Mouse (Mus musculus): Measurements from ENCODE around the gene Phf12. TPM values are rescaled to one million over a fixed set of nuclear protein-coding genes. Genes with fewer than 3 reads are reported as not detected.

Phf12 gene
- total and polyA plus RNA-seq, 2 experiments from 2014 or later = 7.3 to 25.1 TPM

GRCm38 (mm10) chr11:77973520-77973919 lies 9.0 kb upstream of the Phf12 start:
- no peak for TF ChIP-seq CTCF (IDR thresholded peaks at IDR 0.05; ENCODE audit: low read depth)
- no peak for TF ChIP-seq EP300 (IDR thresholded peaks at IDR 0.05; ENCODE audit: low read depth)
- Histone ChIP-seq H3K9me3 (replicated peaks; ENCODE audit: control insufficient read depth, low read length) (no peaks in the 10 kb centered on the region), H3K27ac (ENCODE audit: low read depth) (no peak overlapping the region), H3K27me3 (ENCODE audit: control insufficient read depth, insufficient read depth, low read length) (peaks cover 22% of the 10 kb centered on the region; the same call in 1 of the 2 replicates), H3K9ac (replicated peaks; ENCODE audit: low read depth, low read length) (no peak overlapping the region), H3K4me2 (ENCODE audit: low read depth, low read length) (no peak overlapping the region), H3K4me1 (ENCODE audit: control insufficient read depth, insufficient read depth) (no peaks in the 10 kb centered on the region), H3K36me3 (replicated peaks; ENCODE audit: control insufficient read depth, insufficient read depth, low read length) (no peaks in the 10 kb centered on the region), H3K4me3 (ENCODE audit: low read depth, low read length) (no peak overlapping the region)
- no peak for ATAC-seq (ENCODE audit: insufficient read depth, low read depth)
- no peak for DNase-seq (ENCODE audit: low spot score)
- WGBS = 75% methylated on average over 7 of the region's 7 CpGs

- Histone ChIP-seq H3K4me1 (ENCODE audit: control insufficient read depth, insufficient read depth) (no peaks in the 10 kb centered on the region), H3K27ac (ENCODE audit: low read depth) (no peak overlapping the region), H3K36me3 (replicated peaks; ENCODE audit: control insufficient read depth, insufficient read depth, low read length) (no peaks in the 10 kb centered on the region), H3K9ac (replicated peaks; ENCODE audit: low read depth, low read length) (no peak overlapping the region), H3K27me3 (ENCODE audit: control insufficient read depth, insufficient read depth, low read length) (peaks cover 22% of the 10 kb centered on the region; the same call in 1 of the 2 replicates), H3K4me2 (ENCODE audit: low read depth, low read length) (no peak overlapping the region), H3K4me3 (ENCODE audit: low read depth, low read length) (no peak overlapping the region), H3K9me3 (replicated peaks; ENCODE audit: control insufficient read depth, low read length) (no peaks in the 10 kb centered on the region)
- WGBS = 36% methylated on average over 15 of the region's 15 CpGs
- DNase-seq (ENCODE audit: low spot score) (no peak), ATAC-seq (ENCODE audit: insufficient read depth, low read depth) (no peak)
- TF ChIP-seq CTCF (IDR thresholded peaks at IDR 0.05; ENCODE audit: low read depth) (no peak), EP300 (IDR thresholded peaks at IDR 0.05; ENCODE audit: low read depth) (no peak)
Measured at GRCm38 (mm10) chr11:77974325-77974724, 8.2 kb upstream of the Phf12 start.

GRCm38 (mm10) chr11:77975873-77976272 lies 6.7 kb upstream of the Phf12 start:
- H3K36me3 ChIP-seq (replicated peaks; ENCODE audit: control insufficient read depth, insufficient read depth, low read length) = no peaks in the 10 kb centered on the region
- H3K4me1 ChIP-seq (ENCODE audit: control insufficient read depth, insufficient read depth) = no peaks in the 10 kb centered on the region
- DNase-seq (ENCODE audit: low spot score) (no peak), ATAC-seq (ENCODE audit: insufficient read depth, low read depth) (no peak)
- no peak overlapping the region for H3K4me2 ChIP-seq (ENCODE audit: low read depth, low read length)
- no peak overlapping the region for H3K27ac ChIP-seq (ENCODE audit: low read depth)
- H3K9me3 ChIP-seq (replicated peaks; ENCODE audit: control insufficient read depth, low read length) = no peaks in the 10 kb centered on the region
- peaks cover 22% of the 10 kb centered on the region; the same call in 1 of the 2 replicates for H3K27me3 ChIP-seq (ENCODE audit: control insufficient read depth, insufficient read depth, low read length)
- WGBS = 23% methylated on average over 4 of the region's 4 CpGs
- TF ChIP-seq CTCF (IDR thresholded peaks at IDR 0.05; ENCODE audit: low read depth) (no peak), EP300 (IDR thresholded peaks at IDR 0.05; ENCODE audit: low read depth) (no peak)
- H3K4me3 ChIP-seq (ENCODE audit: low read depth, low read length) = no peak overlapping the region
- no peak overlapping the region for H3K9ac ChIP-seq (replicated peaks; ENCODE audit: low read depth, low read length)

- TF ChIP-seq CTCF (IDR thresholded peaks at IDR 0.05; ENCODE audit: low read depth) (no peak), EP300 (IDR thresholded peaks at IDR 0.05; ENCODE audit: low read depth) (no peak)
Measured at GRCm38 (mm10) chr11:77978161-77978560, 4.4 kb upstream of the Phf12 start.

GRCm38 (mm10) chr11:77979221-77979809 lies 3.2 kb upstream of the Phf12 start:
- Histone ChIP-seq H3K27ac (ENCODE audit: low read depth) (no peak overlapping the region), H3K9me3 (replicated peaks; ENCODE audit: control insufficient read depth, low read length) (no peaks in the 10 kb centered on the region), H3K4me3 (ENCODE audit: low read depth, low read length) (no peak overlapping the region), H3K4me1 (ENCODE audit: control insufficient read depth, insufficient read depth) (no peaks in the 10 kb centered on the region), H3K4me2 (ENCODE audit: low read depth, low read length) (no peak overlapping the region), H3K9ac (replicated peaks; ENCODE audit: low read depth, low read length) (no peak overlapping the region), H3K27me3 (ENCODE audit: control insufficient read depth, insufficient read depth, low read length) (peaks cover 9% of the 10 kb centered on the region; the same call in 1 of the 2 replicates), H3K36me3 (replicated peaks; ENCODE audit: control insufficient read depth, insufficient read depth, low read length) (no peaks in the 10 kb centered on the region)
- DNase-seq (ENCODE audit: low spot score) = no peak
- ATAC-seq (ENCODE audit: insufficient read depth, low read depth) = no peak
- TF ChIP-seq CTCF (IDR thresholded peaks at IDR 0.05; ENCODE audit: low read depth) (no peak), EP300 (IDR thresholded peaks at IDR 0.05; ENCODE audit: low read depth) (no peak)
- WGBS = 72% methylated on average over 8 of the region's 8 CpGs

More at GRCm38 (mm10) chr11:77978161-77978560, 4.4 kb upstream of the Phf12 start:
- Histone ChIP-seq H3K36me3 (replicated peaks; ENCODE audit: control insufficient read depth, insufficient read depth, low read length) (no peaks in the 10 kb centered on the region), H3K4me3 (ENCODE audit: low read depth, low read length) (no peak overlapping the region), H3K4me1 (ENCODE audit: control insufficient read depth, insufficient read depth) (no peaks in the 10 kb centered on the region), H3K9me3 (replicated peaks; ENCODE audit: control insufficient read depth, low read length) (no peaks in the 10 kb centered on the region), H3K9ac (replicated peaks; ENCODE audit: low read depth, low read length) (no peak overlapping the region), H3K27me3 (ENCODE audit: control insufficient read depth, insufficient read depth, low read length) (peaks cover 13% of the 10 kb centered on the region; the same call in 1 of the 2 replicates), H3K27ac (ENCODE audit: low read depth) (no peak overlapping the region), H3K4me2 (ENCODE audit: low read depth, low read length) (no peak overlapping the region)
- no peak for ATAC-seq (ENCODE audit: insufficient read depth, low read depth)
- WGBS = 76% methylated on average over 6 of the region's 6 CpGs
- no peak for DNase-seq (ENCODE audit: low spot score)
